In the genomic region with DNA sequence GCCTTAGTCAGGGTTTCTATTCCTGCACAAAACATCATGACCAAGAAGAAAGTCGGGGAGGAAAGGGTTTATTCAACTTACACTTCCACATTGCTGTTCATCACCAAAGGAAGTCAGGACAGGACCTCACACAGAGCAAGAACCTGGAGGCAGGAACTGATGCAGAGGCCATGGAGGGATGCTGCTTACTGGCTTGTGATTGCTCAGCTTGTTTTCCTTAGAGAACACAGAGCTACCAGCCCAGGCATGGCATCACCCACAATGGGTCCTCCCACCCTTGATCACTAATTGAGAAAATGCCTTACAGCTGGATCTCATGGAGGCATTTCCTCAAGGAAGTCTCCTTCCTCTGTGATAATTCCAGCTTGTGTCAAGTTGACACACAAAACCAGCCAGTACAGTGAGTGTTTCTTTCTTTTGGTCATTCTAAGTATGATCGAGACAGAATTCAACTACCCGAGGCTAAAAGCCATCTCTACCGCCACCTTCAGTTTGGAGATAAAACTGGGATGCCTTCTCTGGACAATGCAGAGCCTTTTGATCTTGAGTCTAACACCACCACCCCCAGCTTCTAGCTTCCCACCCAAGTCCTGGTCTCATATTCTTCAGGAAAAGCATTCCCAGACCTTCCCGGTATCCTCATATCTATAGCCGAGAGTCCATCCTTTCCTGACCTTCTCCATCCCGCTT, we compare ENCODE assay signal across 9 mouse cellular contexts. TPM values are rescaled to one million over a fixed set of nuclear protein-coding genes. Genes with fewer than 3 reads are reported as not detected.
DNase-seq lines count a peak whose midpoint lies in the region; ATAC-seq and TF ChIP-seq lines count a peak whose summit lies in the region.
"Not testable (repeated sequence)": the region's sequence is repeated elsewhere in the genome, so short reads cannot be mapped to it uniquely, and the experiment has no call there.
"Had no signal": no experiment of that assay in that cellular context is flagged by ENCODE, and none has a peak within 500 bp of the region (broad histone marks: within the 10 kb centered on the region; RNA-seq: fewer than 3 reads in every experiment).

No protein-coding gene starts in this region.

- TF ChIP-seq CTCF in kidney, postnatal 0 days (IDR thresholded peaks at IDR 0.05; ENCODE audit: low read depth), result peak; percentile 34; the same call in 1 of the 2 replicates
- TF ChIP-seq CTCF in lung, postnatal 0 days (IDR thresholded peaks at IDR 0.05), result peak; percentile 37
- peak; percentile 32 for TF ChIP-seq CTCF in stomach, postnatal 0 days (IDR thresholded peaks at IDR 0.05; ENCODE audit: low read depth)

- H3K4me1 ChIP-seq in heart, embryonic 10.5 days; kidney, postnatal 0 days (replicated peaks; ENCODE audit: insufficient read depth, low read length); lung, postnatal 0 days (ENCODE audit: insufficient read depth, low read depth, low read length); stomach, postnatal 0 days (replicated peaks; ENCODE audit: control insufficient read depth, insufficient read depth): not testable (repeated sequence)

- not testable (repeated sequence) for TF ChIP-seq EP300 in lung, postnatal 0 days (IDR thresholded peaks at IDR 0.05); stomach, postnatal 0 days (optimal IDR thresholded peaks at IDR 0.05)

- not testable (repeated sequence) for H3K9me3 ChIP-seq in heart, embryonic 10.5 days; kidney, postnatal 0 days (replicated peaks; ENCODE audit: low read length); lung, postnatal 0 days (ENCODE audit: low read length); stomach, postnatal 0 days (ENCODE audit: control insufficient read depth, low read length)

- H3K27ac ChIP-seq in heart, embryonic 10.5 days; kidney, postnatal 0 days; lung, postnatal 0 days (ENCODE audit: low read length); stomach, postnatal 0 days (replicated peaks): not testable (repeated sequence)

- ATAC-seq in kidney, postnatal 0 days (replicated peaks; ENCODE audit: low FRiP score, low read depth); lung, postnatal 0 days; stomach, postnatal 0 days (ENCODE audit: low FRiP score, low TSS enrichment): not testable (repeated sequence)

- DNase-seq in 416B (ENCODE audit: low read depth) (peak; percentile 56), ES-CJ7 (ENCODE audit: low read depth, low spot score) (peak; percentile 51), ZHBTc4 (ENCODE audit: low read depth, low spot score) (peak; percentile 58)
- DNase-seq in heart, embryonic 10.5 days (ENCODE audit: low spot score), result peak; percentile 56
- not testable (repeated sequence) for DNase-seq in kidney, postnatal 0 days (ENCODE audit: low spot score); lung, postnatal 0 days (ENCODE audit: low spot score); stomach, postnatal 0 days (ENCODE audit: low spot score)

- H3K27me3 ChIP-seq in heart, embryonic 10.5 days (ENCODE audit: insufficient read depth, poor library complexity, severe bottlenecking), result peaks cover 46% of the 10 kb centered on the region
- H3K27me3 ChIP-seq in kidney, postnatal 0 days (ENCODE audit: insufficient read depth, low read length), result peaks cover 24% of the 10 kb centered on the region
- not testable (repeated sequence) for H3K27me3 ChIP-seq in lung, postnatal 0 days (replicated peaks; ENCODE audit: insufficient read depth, low read length)
- H3K27me3 ChIP-seq in stomach, postnatal 0 days (ENCODE audit: control insufficient read depth, insufficient read depth, low read length), result peaks cover 17% of the 10 kb centered on the region; the same call in 1 of the 2 replicates

- WGBS in heart, embryonic 10.5 days, result 64% methylated on average over 7 of the region's 7 CpGs
- WGBS in kidney, postnatal 0 days, result 70% methylated on average over 7 of the region's 7 CpGs
- 67% methylated on average over 7 of the region's 7 CpGs for WGBS in lung, postnatal 0 days
- 70% methylated on average over 7 of the region's 7 CpGs for WGBS in stomach, postnatal 0 days

- not testable (repeated sequence) for H3K4me3 ChIP-seq in heart, embryonic 10.5 days; kidney, postnatal 0 days (replicated peaks; ENCODE audit: low read depth, low read length); lung, postnatal 0 days (ENCODE audit: low read depth, low read length); stomach, postnatal 0 days (ENCODE audit: low read depth, low read length)

- not testable (repeated sequence) for H3K4me2 ChIP-seq in kidney, postnatal 0 days (ENCODE audit: low read length); lung, postnatal 0 days (replicated peaks; ENCODE audit: low read depth, low read length); stomach, postnatal 0 days (replicated peaks; ENCODE audit: low read depth)

- not testable (repeated sequence) for H3K36me3 ChIP-seq in heart, embryonic 10.5 days; kidney, postnatal 0 days (ENCODE audit: insufficient read depth, low read length); lung, postnatal 0 days (ENCODE audit: insufficient read depth, low read length); stomach, postnatal 0 days (ENCODE audit: control insufficient read depth, insufficient read depth, low read length)

- H3K9ac ChIP-seq in kidney, postnatal 0 days (ENCODE audit: low read depth, low read length); lung, postnatal 0 days (replicated peaks; ENCODE audit: low read depth); stomach, postnatal 0 days (ENCODE audit: low read length): not testable (repeated sequence)

RNA-seq across cellular contexts. Expression of a gene that starts 7.1 kb away (rescaled TPM):
- 0.05 and 0.23 TPM in 2 replicates for polyA plus RNA-seq in heart, embryonic 10.5 days (2016; fragmentation: Nextera tagmentation; extraction: Ambion mirVana)
- 0.11 and 0.16 TPM in 2 replicates for polyA plus RNA-seq in kidney, postnatal 0 days (2015; fragmentation: Nextera tagmentation; extraction: Ambion mirVana)
- 7.8 and 8.3 TPM in 2 replicates for polyA plus RNA-seq in lung, postnatal 0 days (2015; fragmentation: Nextera tagmentation; extraction: Ambion mirVana)
- 0.45 TPM in 2 replicates for polyA plus RNA-seq in stomach, postnatal 0 days (2015; fragmentation: Nextera tagmentation; extraction: Ambion mirVana)
- polyA plus RNA-seq: erythroblast, embryonic 14.5 days; inflammation-experienced regulatory T-cells, adult 6 months had no signal
